Mouse (Mus musculus) limb, embryonic 14.5 days (tissue): ENCODE results near the gene Scnn1b. TPM values are rescaled to one million over a fixed set of nuclear protein-coding genes. Genes with fewer than 3 reads are reported as not detected.
A peak's percentile ranks its signal among the peaks of the same experiment; 100 is the strongest.

Experiments used
- ATAC-seq: fragments of 200-750 bp; cut with Nextera tagmentation; 2 replicates; pipeline ENCODE4 v1.8.0; 2017; ENCODE audit warnings: low read depth, moderate number of reproducible peaks, moderate TSS enrichment; ENCODE audit not compliant: low FRiP score
- DNase-seq: peaks from one replicate; pipeline ENCODE4 v3.0.0-alpha.2; 2015; ENCODE audit warnings: low spot score
- H3K27ac ChIP-seq: fragments of 300-500 bp; sonication (generic); replicated peaks from 2 replicates; pipeline ENCODE4 v1.5.1; 2014; ENCODE audit warnings: low read depth, mild to moderate bottlenecking, low read length, moderate library complexity, mixed read lengths
- H3K27me3 ChIP-seq: fragments of 300-500 bp; sonication (generic); 2 replicates; pipeline ENCODE4 v1.6.1; 2014; ENCODE audit warnings: low read length, mixed read lengths; ENCODE audit not compliant: control insufficient read depth, insufficient read depth
- H3K36me3 ChIP-seq: fragments of 300-500 bp; sonication (generic); 2 replicates; pipeline ENCODE4 v1.6.1; 2014; ENCODE audit warnings: mild to moderate bottlenecking, low read length, moderate library complexity, mixed read lengths; ENCODE audit not compliant: control insufficient read depth, insufficient read depth
- H3K4me1 ChIP-seq: fragments of 300-500 bp; sonication (generic); 2 replicates; pipeline ENCODE4 v1.6.1; 2014; ENCODE audit warnings: antibody characterized with exemption, low read length, mixed read lengths; ENCODE audit not compliant: control insufficient read depth, insufficient read depth
- H3K4me2 ChIP-seq: fragments of 300-500 bp; sonication (generic); replicated peaks from 2 replicates; pipeline ENCODE4 v1.6.1; 2014; ENCODE audit warnings: low read depth, mild to moderate bottlenecking, low read length, moderate library complexity; ENCODE audit not compliant: severe bottlenecking
- H3K4me3 ChIP-seq: fragments of 300-500 bp; sonication (generic); replicated peaks from 2 replicates; pipeline ENCODE4 v1.5.1; 2014; ENCODE audit warnings: low read length
- H3K9ac ChIP-seq: fragments of 300-500 bp; sonication (generic); 2 replicates; pipeline ENCODE4 v1.6.1; 2014; ENCODE audit warnings: mild to moderate bottlenecking, low read depth, low read length, moderate library complexity; ENCODE audit not compliant: severe bottlenecking
- H3K9me3 ChIP-seq: fragments of 300-500 bp; sonication (generic); 2 replicates; pipeline ENCODE4 v1.6.1; 2016; ENCODE audit warnings: low read length; ENCODE audit not compliant: control insufficient read depth
- POLR2A ChIP-seq: fragments of 200-500 bp; IDR thresholded peaks from 2 replicates; pipeline ENCODE4 v1.8.0; 2012; ENCODE audit warnings: inconsistent platforms, mild to moderate bottlenecking, moderate library complexity, borderline replicate concordance; ENCODE audit not compliant: insufficient read depth, insufficient read length; ENCODE audit errors: extremely low read depth
- WGBS: fragments of 180-500 bp; shearing (Covaris S2); extraction: QIAGEN DNeasy Blood & Tissue Kit; methylation state at CpG from one replicate; pipeline ENCODE4 v1.1.7; 2014; 5-methylcytosine and 5-hydroxymethylcytosine counted together
- polyA plus RNA-seq, 2 experiments: library from polyadenylated mRNA; depleted of rRNA in 1 of 2; stranded (reverse) in 1 of 2; unstranded in 1 of 2; fragments of >200 nt; fragmentation: Nextera tagmentation in 1 of 2; extraction: Ambion mirVana in 1 of 2; gene quantifications; 2 replicates each; pipeline versions ENCODE4 v1.2.1 to v1.2.3; 2012 to 2014

Gene Scnn1b
- polyA plus RNA-seq (2012; rRNA removed), result 0.51 and 0.57 TPM in 2 replicates
- 0.41 and 0.63 TPM in 2 replicates for polyA plus RNA-seq (2014; fragmentation: Nextera tagmentation; extraction: Ambion mirVana)

- DNase-seq, result no peak
- Histone ChIP-seq H3K36me3 (no peaks in the 10 kb centered on the region), H3K9ac (no peak within 1 kb of the TSS), H3K4me3 (peak within 1 kb of the TSS; percentile 24), H3K4me1 (no peaks in the 10 kb centered on the region), H3K27ac (no peak within 1 kb of the TSS), H3K9me3 (no peaks in the 10 kb centered on the region), H3K4me2 (peak within 1 kb of the TSS; percentile 45), H3K27me3 (peaks cover 31% of the 10 kb centered on the region)
- ATAC-seq, result no peak
- no peak for TF ChIP-seq POLR2A
- 2% methylated on average over 32 of the region's 42 CpGs for WGBS
Observed at GRCm38 (mm10) chr7:121864858-121865585, at the start of gene Scnn1b. Gene Scnn1b, plus strand, starts transcription at chr7:121865038.

- Histone ChIP-seq H3K9me3 (no peaks in the 10 kb centered on the region), H3K36me3 (no peaks in the 10 kb centered on the region), H3K4me1 (no peaks in the 10 kb centered on the region), H3K4me2 (no peak overlapping the region), H3K9ac (no peak overlapping the region), H3K27ac (no peak overlapping the region), H3K27me3 (no peaks in the 10 kb centered on the region), H3K4me3 (no peak overlapping the region)
- WGBS, result 89% methylated on average over 6 of the region's 6 CpGs
- no peak for DNase-seq
- TF ChIP-seq POLR2A, result no peak
- ATAC-seq, result no peak
Observed at GRCm38 (mm10) chr7:121821632-121822031, 43.2 kb upstream of the Scnn1b start.

GRCm38 (mm10) chr7:121828481-121828880 is 36.4 kb upstream of the Scnn1b start:
- no peak overlapping the region for H3K27ac ChIP-seq
- no peak for DNase-seq
- H3K9me3 ChIP-seq, result no peaks in the 10 kb centered on the region
- ATAC-seq, result no peak
- no peak overlapping the region for H3K4me3 ChIP-seq
- WGBS, result 62% methylated on average over 1 of the region's 1 CpGs
- no peak overlapping the region for H3K9ac ChIP-seq
- no peaks in the 10 kb centered on the region for H3K27me3 ChIP-seq
- H3K4me1 ChIP-seq, result no peaks in the 10 kb centered on the region
- TF ChIP-seq POLR2A, result no peak
- no peaks in the 10 kb centered on the region for H3K36me3 ChIP-seq
- H3K4me2 ChIP-seq, result no peak overlapping the region

- H3K4me1 ChIP-seq, result no peaks in the 10 kb centered on the region
- no peaks in the 10 kb centered on the region for H3K36me3 ChIP-seq
- H3K9ac ChIP-seq, result no peak overlapping the region
- no peaks in the 10 kb centered on the region for H3K27me3 ChIP-seq
- ATAC-seq (no peak), DNase-seq (no peak)
- no peak overlapping the region for H3K27ac ChIP-seq
- no peak for TF ChIP-seq POLR2A
- H3K4me2 ChIP-seq, result no peak overlapping the region
- 85% methylated on average over 7 of the region's 7 CpGs for WGBS
- H3K4me3 ChIP-seq, result no peak overlapping the region
- no peaks in the 10 kb centered on the region for H3K9me3 ChIP-seq
Observed at GRCm38 (mm10) chr7:121835392-121835791, 29.4 kb upstream of the Scnn1b start.

- WGBS, result 78% methylated on average over 7 of the region's 7 CpGs
- H3K9ac ChIP-seq, result no peak overlapping the region
- H3K4me2 ChIP-seq, result no peak overlapping the region
- DNase-seq, result no peak
- no peak overlapping the region for H3K27ac ChIP-seq
- H3K9me3 ChIP-seq, result no peaks in the 10 kb centered on the region
- no peak for TF ChIP-seq POLR2A
- no peaks in the 10 kb centered on the region for H3K27me3 ChIP-seq
- H3K4me3 ChIP-seq, result no peak overlapping the region
- H3K4me1 ChIP-seq, result no peaks in the 10 kb centered on the region
- H3K36me3 ChIP-seq, result no peaks in the 10 kb centered on the region
- ATAC-seq, result no peak
Observed at GRCm38 (mm10) chr7:121836827-121837226, 28.0 kb upstream of the Scnn1b start.
